Mouse (Mus musculus) midbrain, postnatal 0 days (tissue): Measurements from ENCODE around the gene Lrrc23. TPM values are rescaled to one million over a fixed set of nuclear protein-coding genes. Genes with fewer than 3 reads are reported as not detected.
A peak's percentile ranks its signal among the peaks of the same experiment; 100 is the strongest.
"Not testable (repeated sequence)": the region's sequence is repeated elsewhere in the genome, so short reads cannot be mapped to it uniquely, and the experiment has no call there.

Experiments used
- ATAC-seq: fragments of 200-750 bp; cut with Nextera tagmentation; 2 replicates; pipeline ENCODE4 v1.8.0; 2017; ENCODE audit warnings: moderate number of reproducible peaks, mild to moderate bottlenecking, moderate TSS enrichment, moderate library complexity; ENCODE audit not compliant: low FRiP score
- DNase-seq: peaks from one replicate; pipeline ENCODE4 v3.0.0-alpha.2; 2015; ENCODE audit warnings: low spot score
- H3K27ac ChIP-seq: fragments of 300-500 bp; sonication (generic); 2 replicates; pipeline ENCODE4 v1.5.1; 2014; ENCODE audit warnings: low read depth, mild to moderate bottlenecking, low read length, mixed read lengths
- H3K27me3 ChIP-seq: fragments of 300-500 bp; sonication (generic); 2 replicates; pipeline ENCODE4 v1.6.1; 2014; ENCODE audit warnings: low read length, control low read depth, mixed read lengths; ENCODE audit not compliant: insufficient read depth
- H3K36me3 ChIP-seq: fragments of 300-500 bp; sonication (generic); 2 replicates; pipeline ENCODE4 v1.6.1; 2014; ENCODE audit warnings: low read length, control low read depth, mixed read lengths; ENCODE audit not compliant: insufficient read depth
- H3K4me1 ChIP-seq: fragments of 300-500 bp; sonication (generic); 2 replicates; pipeline ENCODE4 v1.6.1; 2014; ENCODE audit warnings: mild to moderate bottlenecking, control low read depth, antibody characterized with exemption, low read length, mixed read lengths; ENCODE audit not compliant: insufficient read depth
- H3K4me2 ChIP-seq: fragments of 300-500 bp; sonication (generic); 2 replicates; pipeline ENCODE4 v1.6.1; 2014; ENCODE audit warnings: low read depth, mild to moderate bottlenecking, low read length, mixed read lengths; ENCODE audit not compliant: poor library complexity, severe bottlenecking
- H3K4me3 ChIP-seq: fragments of 300-500 bp; sonication (generic); 2 replicates; pipeline ENCODE4 v1.5.1; 2014; ENCODE audit warnings: low read depth, mild to moderate bottlenecking, low read length, moderate library complexity
- H3K9ac ChIP-seq: fragments of 300-500 bp; sonication (generic); replicated peaks from 2 replicates; pipeline ENCODE4 v1.6.1; 2014; ENCODE audit warnings: mild to moderate bottlenecking, low read length, moderate library complexity, mixed read lengths; ENCODE audit not compliant: poor library complexity, severe bottlenecking
- H3K9me3 ChIP-seq: fragments of 300-500 bp; sonication (generic); 2 replicates; pipeline ENCODE4 v1.6.1; 2016; ENCODE audit warnings: low read length, control low read depth
- CTCF ChIP-seq: IDR thresholded peaks from 2 replicates; pipeline ENCODE4 v1.5.1; 2016; ENCODE audit warnings: antibody characterized with exemption, mild to moderate bottlenecking
- WGBS: fragments of 180-500 bp; shearing (Covaris S2); extraction: QIAGEN DNeasy Blood & Tissue Kit; methylation state at CpG from one replicate; pipeline ENCODE4 v1.1.7; 2014; 5-methylcytosine and 5-hydroxymethylcytosine counted together
- polyA plus RNA-seq: library from polyadenylated mRNA; unstranded; fragments of >200 nt; fragmentation: Nextera tagmentation; extraction: Ambion mirVana; gene quantifications from 2 replicates; pipeline ENCODE4 v1.2.1, GENCODE M21; 2015
- total RNA-seq: library from RNA; depleted of rRNA; stranded (reverse); fragments of >200 nt; gene quantifications from 2 replicates; pipeline ENCODE4 v1.2.3, GENCODE M21; 2014

Gene Lrrc23
- total and polyA plus RNA-seq, 2 experiments from 2014 or later, result 9.0 to 12.8 TPM

DNA sequence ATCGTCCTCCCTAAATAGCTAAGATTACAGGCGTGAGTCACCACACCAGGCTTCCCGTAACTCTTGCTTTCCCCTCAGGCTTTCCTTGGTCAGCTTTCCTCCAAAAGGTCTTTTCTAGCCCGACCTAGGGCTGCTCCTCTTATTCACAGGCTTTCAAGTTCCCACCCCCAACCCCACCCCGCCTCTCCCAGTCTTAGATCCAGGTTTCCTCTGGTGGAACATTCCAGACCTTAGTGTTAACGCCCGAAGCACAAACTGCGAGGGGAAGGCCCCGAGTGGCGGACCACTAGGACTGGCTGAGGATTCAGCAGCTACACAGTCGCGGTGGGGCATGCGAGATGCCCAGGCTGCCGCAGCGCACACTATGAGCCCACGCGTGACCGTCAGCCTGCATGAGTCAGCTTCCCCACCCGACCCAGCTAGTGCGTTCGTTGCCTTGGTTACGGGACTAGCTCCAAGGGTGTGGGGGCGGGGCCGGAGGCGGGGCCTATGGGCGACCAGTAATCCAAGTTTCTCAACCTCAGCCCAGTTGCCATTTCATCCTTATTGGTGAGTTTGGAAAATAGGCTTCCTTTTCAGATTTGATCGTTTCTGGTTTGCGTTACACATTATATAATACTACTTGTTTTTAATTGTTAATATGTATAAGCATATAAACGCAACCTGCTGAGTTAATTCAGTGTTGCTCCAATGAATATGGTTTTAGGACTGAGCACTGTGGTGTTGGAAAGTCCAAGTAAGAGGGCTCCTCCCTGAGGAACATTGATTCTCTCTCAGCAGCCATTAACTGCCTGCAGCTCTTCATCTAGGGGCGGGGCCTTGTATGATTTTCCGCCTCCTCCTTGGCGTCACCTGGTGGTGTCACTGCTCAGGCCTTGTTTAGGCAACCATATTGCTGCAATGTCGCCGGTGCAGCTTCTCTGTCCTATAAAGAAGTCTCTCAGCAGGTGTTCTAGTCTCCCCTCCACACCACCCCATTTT is 26.1 kb upstream of the Lrrc23 start:
- Histone ChIP-seq H3K27me3 (no peaks in the 10 kb centered on the region), H3K27ac (peak overlapping the region; percentile 92), H3K9ac (peak overlapping the region; percentile 63), H3K4me2 (peak overlapping the region; percentile 67), H3K4me1 (peaks cover 2% of the 10 kb centered on the region; the same call in 1 of the 2 replicates), H3K9me3 (no peaks in the 10 kb centered on the region), H3K4me3 (peak overlapping the region; percentile 40), H3K36me3 (no peaks in the 10 kb centered on the region)
- TF ChIP-seq CTCF, result peak; percentile 66
- WGBS, result 2% methylated on average over 34 of the region's 34 CpGs
- ATAC-seq, result peak; percentile 90
- DNase-seq, result peak; percentile 97

DNA sequence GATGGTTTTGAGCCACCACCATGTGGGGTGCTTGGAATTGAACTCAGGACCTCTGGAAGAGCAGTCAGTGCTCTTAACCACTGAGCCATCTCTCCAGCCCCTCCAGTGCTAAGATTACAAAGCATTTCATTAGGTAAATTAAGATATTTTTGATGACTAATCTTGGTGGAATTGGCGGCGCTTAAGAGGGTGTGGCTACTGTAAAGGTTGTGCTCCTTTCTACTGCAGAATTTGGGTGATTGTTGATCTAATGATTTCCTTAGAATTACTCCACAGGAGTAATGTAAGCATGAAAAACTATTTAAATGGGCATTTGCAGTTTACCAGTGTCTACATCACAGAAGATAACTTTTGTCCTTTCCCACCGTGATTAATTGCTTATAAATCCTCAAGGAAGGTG is 24.8 kb upstream of the Lrrc23 start:
- TF ChIP-seq CTCF, result no peak
- no peaks in the 10 kb centered on the region for H3K4me1 ChIP-seq
- H3K27ac ChIP-seq, result no peak overlapping the region
- WGBS, result 92% methylated on average over 3 of the region's 3 CpGs
- H3K9ac ChIP-seq, result no peak overlapping the region
- H3K9me3 ChIP-seq, result no peaks in the 10 kb centered on the region
- DNase-seq, result no peak
- H3K36me3 ChIP-seq, result no peaks in the 10 kb centered on the region
- H3K4me3 ChIP-seq, result no peak overlapping the region
- H3K4me2 ChIP-seq, result no peak overlapping the region
- no peaks in the 10 kb centered on the region for H3K27me3 ChIP-seq
- ATAC-seq, result no peak

DNA sequence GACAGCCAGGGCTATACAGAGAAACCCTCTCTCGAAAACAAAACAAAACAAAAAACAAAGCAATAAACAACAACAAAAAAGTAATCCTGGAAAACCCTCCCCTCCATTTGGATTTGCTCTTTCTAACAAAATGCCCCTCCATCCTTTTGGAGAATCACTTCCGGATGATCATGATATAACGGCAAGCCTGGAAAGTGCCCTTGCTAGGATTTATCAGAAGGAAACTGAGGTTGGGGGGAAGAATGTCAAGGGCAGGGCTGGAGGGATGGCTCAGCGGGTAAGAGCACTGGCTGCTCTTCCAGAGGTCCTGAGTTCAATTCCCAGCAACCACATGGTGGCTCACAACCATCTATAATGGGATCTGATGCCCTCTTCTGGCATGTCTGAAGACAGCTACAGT is 24.2 kb upstream of the Lrrc23 start:
- H3K4me3 ChIP-seq, H3K4me2 ChIP-seq, DNase-seq, H3K4me1 ChIP-seq, H3K9me3 ChIP-seq, H3K27me3 ChIP-seq, H3K27ac ChIP-seq, ATAC-seq, H3K9ac ChIP-seq, H3K36me3 ChIP-seq: not testable (repeated sequence)
- WGBS, result 98% methylated on average over 4 of the region's 4 CpGs

DNA sequence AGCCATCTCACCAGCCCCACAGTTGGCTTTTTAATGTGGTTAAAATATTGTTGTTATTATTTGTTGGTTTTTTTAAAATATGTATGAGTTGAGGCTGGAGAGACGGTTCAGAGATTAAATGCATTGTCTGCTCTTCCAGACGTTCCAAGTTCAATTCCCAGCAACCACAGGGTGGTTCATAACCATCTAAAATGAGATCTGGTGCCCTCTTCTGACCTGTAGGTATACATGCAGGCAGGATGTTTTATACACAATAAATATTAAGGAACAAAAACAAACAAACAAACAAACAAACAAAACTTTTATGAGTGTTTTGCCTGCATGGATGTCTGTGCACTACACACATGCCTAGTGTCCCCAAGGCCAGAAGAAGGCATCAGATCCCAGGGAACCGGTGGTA is 23.5 kb upstream of the Lrrc23 start:
- no peaks in the 10 kb centered on the region for H3K9me3 ChIP-seq
- H3K27ac ChIP-seq, result no peak overlapping the region
- H3K4me3 ChIP-seq, result no peak overlapping the region
- no peaks in the 10 kb centered on the region for H3K36me3 ChIP-seq
- no peak for TF ChIP-seq CTCF
- WGBS, result 76% methylated on average over 3 of the region's 3 CpGs
- no peak overlapping the region for H3K9ac ChIP-seq
- ATAC-seq, result no peak
- H3K4me2 ChIP-seq, result no peak overlapping the region
- no peaks in the 10 kb centered on the region for H3K4me1 ChIP-seq
- DNase-seq, result no peak
- H3K27me3 ChIP-seq, result no peaks in the 10 kb centered on the region

DNA sequence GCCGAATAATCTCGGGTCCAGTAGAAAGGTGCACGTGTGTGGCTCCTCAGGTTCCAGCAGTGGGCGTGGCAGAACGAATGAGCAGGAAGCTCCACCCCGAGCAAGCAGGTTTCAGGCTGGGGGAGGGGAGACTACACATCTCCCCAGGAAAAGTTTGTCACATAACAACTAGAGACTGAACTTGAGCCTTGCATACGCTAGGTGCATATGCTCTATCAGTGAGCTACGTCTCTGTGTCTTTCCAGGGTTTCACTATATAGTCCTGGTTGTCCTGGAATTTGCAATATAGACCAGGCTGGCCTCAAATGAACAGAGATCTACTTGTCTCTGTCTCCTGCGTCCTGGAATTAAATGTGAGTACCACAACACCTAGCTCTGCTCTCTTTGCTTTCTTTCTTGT is 22.9 kb upstream of the Lrrc23 start:
- not testable (repeated sequence) for H3K4me1 ChIP-seq, H3K4me2 ChIP-seq, H3K9ac ChIP-seq, H3K27me3 ChIP-seq, H3K27ac ChIP-seq, H3K4me3 ChIP-seq, DNase-seq, ATAC-seq, H3K9me3 ChIP-seq, H3K36me3 ChIP-seq
- WGBS, result 28% methylated on average over 4 of the region's 9 CpGs

DNA sequence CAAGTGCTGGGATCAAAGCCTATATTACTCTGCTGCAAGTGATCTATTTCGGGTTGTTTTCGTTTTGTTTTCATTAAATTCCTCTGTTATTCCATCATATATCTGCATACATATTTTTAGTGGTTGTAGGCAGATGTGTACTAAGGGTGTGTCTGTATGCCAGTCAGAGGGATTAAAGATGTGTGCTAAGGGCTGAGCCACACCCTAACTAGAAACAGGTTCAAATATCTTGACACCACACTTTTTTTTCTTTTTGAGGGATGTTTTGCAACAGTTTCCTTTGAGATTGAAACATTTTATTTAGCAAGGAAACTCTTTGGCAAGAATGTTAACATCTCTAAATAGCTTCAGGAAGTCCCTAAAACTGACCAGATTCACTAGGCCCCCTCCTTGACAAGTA is 16.7 kb upstream of the Lrrc23 start:
- WGBS, result 86% methylated on average over 2 of the region's 2 CpGs
- H3K4me2 ChIP-seq, result no peak overlapping the region
- H3K27ac ChIP-seq, result no peak overlapping the region
- ATAC-seq (no peak), DNase-seq (no peak)
- H3K9ac ChIP-seq, result no peak overlapping the region
- TF ChIP-seq CTCF, result no peak
- no peaks in the 10 kb centered on the region for H3K36me3 ChIP-seq
- no peaks in the 10 kb centered on the region for H3K4me1 ChIP-seq
- no peak overlapping the region for H3K4me3 ChIP-seq
- H3K9me3 ChIP-seq, result no peaks in the 10 kb centered on the region
- no peaks in the 10 kb centered on the region for H3K27me3 ChIP-seq
